Mouse (Mus musculus) large intestine, adult 2 months (tissue): ENCODE results near the gene Prkca. TPM values are rescaled to one million over a fixed set of nuclear protein-coding genes. Genes with fewer than 3 reads are reported as not detected.

Experiments
- DNase-seq: peaks from one replicate; pipeline ENCODE4 v3.0.0-alpha.2; 2012; ENCODE audit warnings: low read depth, low spot score
- WGBS: fragments of 180-500 bp; shearing (Covaris S2); methylation state at CpG from one replicate; pipeline ENCODE4 v1.1.7; 2018; 5-methylcytosine and 5-hydroxymethylcytosine counted together
- polyA plus RNA-seq: library from polyadenylated mRNA; depleted of rRNA; stranded (reverse); fragments of >200 nt; gene quantifications from 2 replicates; pipeline ENCODE4 v1.2.3, GENCODE M21; 2012; rRNA removed

Prkca gene
- 14.7 and 25.1 TPM in 2 replicates for polyA plus RNA-seq

DNA sequence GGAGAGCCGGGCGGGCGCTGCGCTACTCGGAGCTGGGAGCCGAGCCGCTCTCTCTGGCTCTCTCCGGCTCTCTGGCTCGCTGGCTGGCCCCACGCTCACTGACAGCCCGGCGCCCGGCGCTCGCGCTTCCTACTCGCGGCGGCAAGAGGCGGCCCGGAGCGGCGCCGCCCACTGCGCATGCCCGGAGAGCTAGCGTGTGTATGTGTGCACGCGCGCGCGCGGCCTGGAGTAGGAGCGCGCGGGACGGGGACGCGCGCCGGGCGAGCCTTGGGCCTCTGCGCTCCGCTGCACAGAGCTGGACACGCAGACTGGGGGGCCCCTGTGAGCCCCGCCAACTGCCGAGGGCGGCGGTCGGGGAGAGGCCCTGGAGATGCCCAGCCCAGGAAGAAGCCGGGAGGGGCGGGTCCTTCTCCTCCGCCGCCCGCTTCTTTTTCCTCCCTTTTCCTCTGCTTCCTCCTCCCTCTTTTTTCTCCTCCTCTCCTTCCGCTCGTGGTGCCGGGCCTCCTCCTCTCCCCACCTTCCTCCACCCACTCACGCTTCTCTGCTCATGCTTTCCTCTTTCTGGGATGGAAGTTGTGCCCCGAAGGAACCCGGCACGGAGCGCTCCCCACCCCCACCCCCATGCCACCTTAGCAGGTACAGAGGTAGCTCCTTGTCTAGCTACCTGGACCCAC lies at the start of gene Prkca:
TSS of gene Prkca (minus strand) at position 140 of the 674 bp plus-strand sequence.
- peak; percentile 84 for DNase-seq
- WGBS: under 1% methylated on average over 62 of the region's 63 CpGs

DNA sequence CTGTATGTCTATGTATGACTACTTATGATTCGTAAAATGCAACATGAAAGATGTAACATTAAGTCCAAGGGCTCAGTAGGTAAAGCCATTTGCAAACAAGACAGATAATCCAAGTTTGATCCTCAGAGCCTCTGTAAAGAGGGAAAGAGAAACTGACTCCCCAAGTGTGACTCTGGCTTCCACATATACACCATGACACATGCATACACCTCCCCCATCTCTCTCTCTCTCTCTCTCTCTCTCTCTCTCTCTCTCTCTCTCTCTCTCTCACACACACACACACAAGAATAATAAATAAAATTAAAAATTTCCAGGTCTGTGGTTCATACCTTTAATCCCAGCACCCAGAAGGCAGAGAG lies 41.9 kb upstream of the Prkca start:
- WGBS: 38% methylated on average over 1 of the region's 1 CpGs
- DNase-seq: no peak

DNA sequence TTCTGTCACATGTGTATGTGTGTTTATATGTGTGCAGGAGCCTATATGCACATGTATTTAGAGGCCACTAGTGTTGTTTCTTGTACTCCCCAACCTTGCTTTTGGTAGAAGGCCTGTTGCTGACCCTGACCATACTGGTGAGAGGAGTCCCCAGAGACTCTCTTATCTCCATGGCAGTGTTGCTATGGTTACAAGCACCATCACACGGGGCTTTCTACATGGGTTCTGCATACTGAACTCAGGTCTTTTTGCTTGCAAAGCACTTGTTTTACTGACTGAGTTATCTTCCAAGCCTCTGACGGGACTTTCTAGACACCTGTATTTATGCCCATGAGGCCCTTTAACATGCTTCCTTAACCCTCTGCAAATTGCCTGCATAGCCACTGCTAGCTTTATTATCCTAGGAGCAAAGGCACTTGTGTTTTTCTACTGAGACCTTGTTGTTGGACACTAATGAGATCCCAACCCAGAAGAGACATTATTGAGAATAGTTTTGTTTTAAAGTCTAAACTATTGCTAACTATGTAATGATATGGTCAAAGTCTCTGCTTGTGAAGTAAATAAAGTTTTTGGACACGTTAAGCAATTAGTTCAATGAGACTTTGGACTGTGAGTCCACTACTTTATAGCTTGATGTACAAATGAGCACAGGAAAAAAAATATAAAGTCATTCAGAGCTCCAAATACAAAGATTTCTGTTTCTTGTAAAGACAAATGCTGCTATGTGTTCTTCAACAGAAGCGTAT lies 41.4 kb upstream of the Prkca start:
- WGBS: 20% methylated on average over 4 of the region's 4 CpGs

DNA sequence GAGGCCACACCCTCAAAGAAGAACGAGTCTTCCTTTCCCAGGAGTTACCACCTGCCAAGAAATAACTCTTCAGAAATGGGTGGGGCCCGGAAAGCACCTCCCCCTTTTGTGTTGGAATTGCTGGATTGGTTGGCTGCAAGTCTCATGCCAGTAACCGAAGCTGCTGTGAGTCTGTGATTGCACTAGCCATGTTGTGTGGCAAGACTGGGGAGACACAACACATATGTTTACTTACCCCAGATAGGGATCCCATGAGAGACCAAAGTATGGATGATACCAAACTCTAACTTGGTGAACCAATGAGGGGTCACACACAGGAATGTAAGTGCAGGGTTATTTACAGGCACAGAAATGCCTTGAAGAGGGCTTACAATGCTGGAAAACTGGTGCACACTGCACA lies 38.9 kb upstream of the Prkca start:
- no peak for DNase-seq
- WGBS: 48% methylated on average over 3 of the region's 3 CpGs

More for the DNA sequence above, 41.4 kb upstream of the Prkca start:
- DNase-seq: no peak

DNA sequence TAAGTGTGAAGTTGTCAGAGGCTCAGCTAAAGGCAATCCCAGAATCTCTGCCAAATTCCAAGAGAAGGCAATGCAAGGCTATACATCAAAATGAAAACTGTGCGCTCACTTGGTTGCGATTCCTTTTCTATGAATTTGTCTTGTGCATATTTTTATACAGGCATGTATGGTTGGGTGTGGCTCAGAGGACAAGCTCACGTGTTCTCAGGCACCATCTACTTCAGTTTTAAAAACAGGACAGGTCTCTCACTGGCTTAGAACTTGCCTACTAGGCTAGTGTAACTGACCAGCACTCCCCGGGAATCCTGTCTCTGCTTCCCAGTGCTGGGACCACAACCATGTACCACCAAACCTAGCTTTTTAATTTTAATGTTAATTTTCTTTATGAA lies 34.6 kb upstream of the Prkca start:
- DNase-seq: no peak
- WGBS: 49% methylated on average over 4 of the region's 4 CpGs

DNA sequence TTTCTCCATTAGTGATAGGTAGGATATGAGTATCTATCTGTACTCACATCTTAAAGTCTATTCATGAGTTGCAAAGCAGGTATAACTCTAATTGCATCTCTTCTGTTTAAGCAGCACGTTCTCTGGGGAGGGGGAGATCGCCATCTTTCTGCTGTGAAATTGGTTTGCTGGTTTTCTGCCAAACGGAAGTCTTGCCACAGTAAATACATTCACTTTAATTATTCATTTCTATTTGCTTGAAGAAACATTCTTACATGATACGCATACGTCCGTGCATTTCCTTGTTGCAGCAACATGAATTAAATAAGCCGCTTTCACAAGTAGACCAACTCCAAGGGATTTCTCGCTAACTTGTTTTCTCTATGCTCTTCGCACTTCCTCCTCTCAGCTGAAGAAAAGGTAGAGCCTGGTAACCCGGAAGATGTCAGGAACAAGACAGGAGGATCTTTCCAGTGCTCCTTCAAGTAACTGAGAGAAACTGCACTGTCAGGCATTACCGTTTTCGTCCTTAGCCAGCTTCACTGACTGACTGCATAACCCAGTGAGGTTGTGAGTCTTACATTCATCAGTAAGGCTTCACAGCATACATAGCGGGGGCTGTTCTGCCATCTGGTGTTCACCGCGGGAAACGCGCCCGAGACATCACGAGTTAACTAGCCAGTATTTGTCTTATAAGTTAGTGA lies 34.1 kb upstream of the Prkca start:
- DNase-seq: peak; percentile 78
- WGBS: 15% methylated on average over 19 of the region's 19 CpGs

DNA sequence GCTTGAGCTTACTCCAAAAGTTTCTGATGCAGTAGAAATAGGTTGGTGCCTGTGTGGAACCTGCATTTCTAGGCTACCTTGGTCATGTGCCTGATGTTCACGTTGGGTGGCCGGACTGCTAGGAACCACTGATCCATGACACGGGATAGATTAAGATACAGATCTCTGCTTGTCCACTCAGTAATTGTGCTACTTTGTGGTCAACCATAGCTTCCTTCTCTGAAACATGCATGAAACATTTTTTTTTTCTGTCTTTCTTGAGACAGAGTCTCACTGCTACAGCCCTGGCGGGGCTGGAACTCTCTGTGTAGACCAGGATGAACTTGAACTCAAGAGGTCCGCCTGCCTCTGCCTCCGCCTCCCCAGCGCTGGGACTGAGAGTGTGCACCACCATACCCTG lies 33.1 kb upstream of the Prkca start:
- WGBS: 95% methylated on average over 7 of the region's 7 CpGs
- DNase-seq: no peak

DNA sequence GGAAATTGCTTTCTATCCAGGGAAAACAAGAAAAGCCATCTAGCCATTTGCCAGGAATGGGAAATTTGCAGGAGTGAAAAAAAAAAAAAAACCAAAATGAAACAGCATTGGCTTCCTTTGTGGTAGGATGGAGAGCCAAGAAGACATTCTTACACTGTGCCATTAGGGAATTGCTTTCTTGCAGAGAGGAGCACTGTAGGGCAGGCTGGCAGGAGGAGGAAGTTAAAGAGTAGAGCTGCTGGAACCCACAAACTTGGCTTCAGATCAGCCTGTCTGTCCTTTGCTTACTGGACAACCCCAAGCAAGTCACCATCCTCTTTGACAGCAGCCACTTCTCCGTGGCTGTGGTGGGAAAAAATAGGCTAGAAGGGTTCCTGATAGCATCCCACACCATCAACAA lies 23.3 kb upstream of the Prkca start:
- WGBS: 59% methylated on average over 1 of the region's 1 CpGs
- DNase-seq: no peak

DNA sequence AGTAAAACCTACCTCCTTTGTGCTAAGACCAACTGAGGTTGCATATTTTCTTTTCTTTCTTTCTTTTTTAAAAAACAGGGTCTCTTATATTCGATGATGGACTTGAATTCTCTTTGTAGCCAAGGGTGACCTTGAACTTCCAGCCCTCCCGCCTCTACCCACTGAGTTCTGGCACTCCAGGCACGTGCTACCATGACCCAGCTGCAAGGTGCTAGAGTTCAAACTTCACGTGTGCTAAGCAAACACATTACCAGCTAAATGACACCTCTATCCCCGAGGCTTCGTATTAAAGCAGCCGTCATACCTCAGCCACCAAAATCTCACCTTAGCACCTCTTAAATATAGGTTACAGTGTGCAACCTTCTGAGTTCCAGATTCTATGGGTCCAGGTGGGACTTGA lies 21.9 kb upstream of the Prkca start:
- 41% methylated on average over 7 of the region's 7 CpGs for WGBS
- no peak for DNase-seq

DNA sequence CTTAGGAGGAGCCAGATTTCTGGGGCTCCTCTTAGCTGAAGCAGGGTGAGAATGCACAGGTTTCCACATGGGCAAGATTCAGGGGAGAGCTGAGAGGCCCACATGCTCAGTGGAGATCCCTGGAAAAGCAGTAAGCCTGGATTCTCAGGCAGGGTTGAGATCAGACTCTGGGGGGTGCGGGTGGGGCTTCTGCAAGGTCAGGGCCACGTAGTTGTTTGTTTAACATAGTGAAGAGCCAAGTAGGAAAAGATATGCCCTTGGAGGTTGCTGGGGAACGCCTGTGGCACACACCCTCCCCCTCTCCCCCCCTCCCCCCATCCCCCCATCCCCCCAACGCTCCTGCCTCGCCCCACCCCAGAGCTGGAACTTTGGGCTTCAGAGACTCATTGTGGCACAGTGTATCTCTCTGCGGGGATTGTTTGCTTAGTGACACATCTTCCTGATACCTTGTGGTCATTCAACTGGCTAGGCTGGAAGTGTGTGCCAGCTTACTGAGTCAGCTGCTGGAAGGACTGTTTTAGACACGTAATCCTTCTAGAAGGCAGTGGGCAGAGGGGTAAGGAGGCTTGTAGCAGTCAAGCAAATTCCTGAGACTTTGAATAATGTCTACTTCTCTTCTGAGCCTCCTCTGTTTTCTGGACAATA lies 21.3 kb upstream of the Prkca start:
- no peak for DNase-seq
- WGBS: 24% methylated on average over 7 of the region's 7 CpGs

DNA sequence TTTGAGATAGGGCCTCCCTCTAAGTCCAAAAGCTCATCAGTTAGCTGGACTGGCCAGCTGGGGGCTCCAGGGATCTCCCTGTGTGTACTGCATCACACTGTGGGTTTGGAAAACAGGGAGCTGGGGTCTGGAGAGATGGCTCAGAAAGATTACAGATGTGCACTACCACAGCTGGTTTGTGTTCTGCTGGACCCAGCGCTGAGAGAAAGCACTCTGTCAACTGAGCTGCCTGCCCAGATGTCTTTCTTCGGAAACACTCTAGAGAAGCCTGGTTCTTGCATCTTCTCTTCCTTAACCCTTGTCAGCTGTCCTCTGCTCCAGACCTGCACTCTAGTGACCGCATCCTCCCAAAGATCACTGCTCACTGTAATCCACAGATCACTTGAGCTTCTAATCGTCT lies 20.3 kb upstream of the Prkca start:
- no peak for DNase-seq
- 80% methylated on average over 4 of the region's 4 CpGs for WGBS

DNA sequence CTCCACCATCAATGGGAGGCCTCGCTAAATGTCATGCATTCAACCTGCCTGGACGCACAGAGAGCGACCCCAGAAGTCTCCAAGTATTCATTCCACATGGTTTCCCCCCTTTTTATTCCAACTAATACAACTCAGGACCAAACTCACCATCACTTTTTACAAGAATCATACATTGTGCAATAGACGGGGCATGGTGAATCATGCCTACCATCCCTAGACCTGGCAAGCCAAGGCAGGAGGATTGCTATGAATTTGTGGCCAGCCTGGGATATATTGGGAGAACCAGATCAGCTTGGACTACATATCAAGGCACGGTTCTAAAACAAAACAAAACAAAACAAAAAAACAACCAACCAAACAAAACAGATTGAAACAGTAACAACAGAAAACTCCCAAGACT lies 19.2 kb upstream of the Prkca start:
- WGBS: 94% methylated on average over 5 of the region's 5 CpGs
- no peak for DNase-seq

DNA sequence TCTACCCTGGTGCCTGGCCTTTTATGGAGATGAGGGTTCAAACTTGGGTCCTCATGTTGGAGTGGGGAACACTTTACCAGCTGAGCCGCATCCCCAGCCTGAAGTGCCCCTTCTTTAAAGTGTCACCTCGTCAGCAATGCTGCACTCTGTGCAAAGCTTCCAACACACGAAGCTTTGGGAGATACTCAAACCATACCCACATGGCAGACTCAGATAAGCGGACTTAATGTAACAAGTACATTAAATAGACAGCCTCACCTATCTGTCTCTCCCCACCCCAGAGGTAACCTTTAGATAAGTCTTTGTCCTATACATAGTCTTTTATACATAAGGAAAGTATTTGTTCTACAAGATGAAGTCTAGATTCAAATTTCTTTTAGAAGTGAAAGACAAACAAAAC lies 17.3 kb upstream of the Prkca start:
- 91% methylated on average over 4 of the region's 4 CpGs for WGBS
- no peak for DNase-seq

DNA sequence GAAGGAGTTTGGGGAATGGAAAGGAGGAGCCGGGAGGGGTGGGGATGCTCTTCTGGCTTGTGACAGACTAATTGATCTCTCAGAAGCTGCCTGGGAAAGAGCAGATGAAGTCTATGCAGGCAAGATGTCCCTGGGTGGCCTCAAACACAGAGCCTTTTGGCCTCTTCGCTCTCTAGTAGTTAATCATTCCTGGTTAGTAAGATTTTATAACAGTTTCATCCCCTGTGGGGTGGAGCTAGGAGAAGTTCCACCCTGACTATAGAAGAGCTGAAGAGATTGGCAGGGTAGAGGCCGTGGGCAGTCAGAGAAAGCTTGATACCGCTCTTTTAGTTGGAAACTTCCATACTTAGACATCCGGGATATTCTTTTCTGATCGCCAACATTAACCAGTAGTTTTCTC lies 15.2 kb upstream of the Prkca start:
- no peak for DNase-seq

DNA sequence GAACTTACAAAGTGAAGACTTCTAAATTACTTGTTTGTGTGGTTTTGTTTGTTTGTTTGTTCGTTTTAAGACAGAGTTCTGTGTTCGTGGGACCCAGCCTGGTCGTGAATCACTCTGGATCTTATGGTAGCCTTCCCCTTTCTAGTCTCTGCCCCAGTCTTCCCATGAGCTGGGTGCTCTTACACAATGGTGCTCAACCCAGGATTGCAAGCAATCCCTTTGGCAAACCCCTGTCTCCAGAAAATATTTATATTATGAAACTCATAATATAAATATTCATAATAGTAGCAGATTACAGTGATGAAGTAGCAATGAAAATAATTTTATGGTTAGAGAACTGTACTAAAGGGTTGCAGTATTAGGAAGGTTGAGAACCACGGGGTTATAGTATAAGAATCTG lies 12.3 kb upstream of the Prkca start:
- WGBS: 67% methylated on average over 4 of the region's 4 CpGs

More for the DNA sequence above, 15.2 kb upstream of the Prkca start:
- WGBS: 51% methylated on average over 6 of the region's 6 CpGs

DNA sequence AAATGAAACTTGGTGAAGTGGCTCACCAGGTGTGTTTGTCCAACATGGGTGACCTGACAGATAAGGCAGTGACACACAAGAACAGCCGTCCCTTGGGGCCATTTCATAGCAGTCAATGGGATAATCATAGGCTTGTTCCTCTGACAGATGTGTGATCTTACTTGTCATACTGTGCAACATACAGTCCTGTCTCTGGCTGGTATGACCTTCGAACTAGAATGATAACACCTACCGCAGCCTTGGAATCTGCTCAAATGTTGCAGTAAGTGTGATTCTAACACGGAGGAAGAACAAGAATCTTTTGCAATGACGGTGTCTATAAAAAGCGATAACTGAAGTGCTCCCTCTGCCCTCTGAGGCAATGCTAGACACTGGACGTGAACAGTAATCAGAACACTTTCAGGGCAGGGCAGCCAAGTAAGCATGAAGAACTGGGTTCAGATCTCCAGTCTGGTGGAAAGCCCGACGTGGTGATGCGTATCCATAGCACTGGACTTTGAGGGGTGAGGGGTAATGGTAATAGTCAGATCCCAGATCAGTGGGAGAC lies 9.2 kb upstream of the Prkca start:
- DNase-seq: no peak
- WGBS: 56% methylated on average over 10 of the region's 10 CpGs

More for the DNA sequence above, 12.3 kb upstream of the Prkca start:
- DNase-seq: no peak

DNA sequence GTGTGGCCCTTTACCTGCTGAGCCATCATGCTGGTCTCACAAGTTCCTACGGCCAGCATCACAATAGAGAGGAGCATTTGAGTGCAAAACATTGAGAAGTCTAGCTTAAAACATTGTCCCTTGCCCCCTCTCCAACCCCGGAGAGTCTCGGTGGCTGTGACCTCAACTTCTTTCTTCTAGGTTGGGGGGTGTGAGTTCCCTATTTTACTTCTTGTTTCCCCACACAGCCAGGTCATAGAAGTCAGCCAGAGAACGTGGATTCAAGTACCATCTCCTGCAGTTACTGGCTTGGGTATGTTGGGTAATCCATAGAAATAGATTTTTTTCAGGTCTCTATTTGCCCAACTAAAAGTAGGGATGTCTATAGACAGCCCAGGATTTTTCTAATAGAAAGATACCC lies 7.1 kb upstream of the Prkca start:
- no peak for DNase-seq
- 81% methylated on average over 4 of the region's 4 CpGs for WGBS

DNA sequence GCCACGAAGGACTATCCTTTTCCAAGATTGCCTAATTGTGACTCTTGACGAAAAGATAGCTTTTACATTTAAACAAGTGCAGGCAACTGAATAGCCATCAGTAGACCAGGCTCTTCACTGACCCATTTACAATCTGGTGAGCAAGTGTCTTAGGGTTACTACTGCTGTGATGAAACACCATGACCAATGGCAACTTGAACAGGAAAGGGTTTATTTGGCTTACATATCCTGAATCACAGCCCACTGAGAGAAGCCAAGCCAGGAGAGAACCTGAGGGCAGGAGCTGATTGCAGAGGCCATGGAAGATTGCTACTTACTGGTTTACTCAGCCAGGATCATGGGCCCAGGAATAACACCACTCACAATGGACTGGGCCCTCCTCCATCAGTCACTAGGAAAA lies 1.6 kb upstream of the Prkca start:
- WGBS: 81% methylated on average over 2 of the region's 2 CpGs
- DNase-seq: no peak

DNA sequence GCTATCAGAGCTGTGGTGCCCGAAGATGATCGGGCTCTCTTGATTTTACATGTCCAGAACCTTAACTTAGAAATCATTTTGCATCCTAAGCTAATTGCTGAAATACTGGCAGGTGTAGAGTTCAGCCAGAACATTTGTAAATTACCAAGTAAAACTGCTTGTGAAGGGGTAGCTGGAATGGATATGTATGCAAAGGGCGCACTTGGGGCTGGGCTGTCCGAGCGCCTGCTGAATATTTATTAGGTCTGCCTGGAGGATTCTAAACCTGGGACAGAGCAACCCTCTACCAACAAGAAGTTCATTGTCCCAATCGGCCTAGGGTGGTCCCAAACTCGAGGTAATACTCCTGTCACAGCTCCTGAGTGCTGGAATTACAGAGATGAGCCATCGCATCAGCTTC lies 1.0 kb upstream of the Prkca start:
- 49% methylated on average over 8 of the region's 8 CpGs for WGBS
- no peak for DNase-seq
